Mouse (Mus musculus) heart, adult 2 months (tissue): Measurements from ENCODE around the gene Wwox.

ENCODE experiments used
- CTCF ChIP-seq: fragments of 200-600 bp; IDR thresholded peaks from 2 replicates; pipeline ENCODE4 v1.8.1; 2022; ENCODE audit warnings: antibody characterized with exemption, mild to moderate bottlenecking, moderate library complexity
- EP300 ChIP-seq: fragments of 200-500 bp; IDR thresholded peaks from 2 replicates; pipeline ENCODE4 v1.6.1; 2011; ENCODE audit warnings: low read depth, low read length, control low read depth; ENCODE audit not compliant: insufficient read depth

- no peak for TF ChIP-seq CTCF
- no peak for TF ChIP-seq EP300
These were observed 176.5 kb downstream of the Wwox start for GRCm38 (mm10) chr8:114615908-114616307.
